Mouse (Mus musculus): Measurements from ENCODE around the gene Mgat5. TPM values are rescaled to one million over a fixed set of nuclear protein-coding genes. Genes with fewer than 3 reads are reported as not detected.

The Mgat5 gene
- total and polyA plus RNA-seq, 3 experiments = 0.16 TPM; not detected in 2

- Histone ChIP-seq H3K4me3 (ENCODE audit: low read depth, low read length) (no peak overlapping the region), H3K9me3 (replicated peaks) (peaks cover 77% of the 10 kb centered on the region), H3K36me3 (replicated peaks) (no peaks in the 10 kb centered on the region), H3K27me3 (ENCODE audit: insufficient read depth, low read length) (no peaks in the 10 kb centered on the region), H3K4me1 (ENCODE audit: insufficient read depth, low read depth, low read length) (no peaks in the 10 kb centered on the region)
- DNase-seq (ENCODE audit: low spot score) = no peak
- TF ChIP-seq POLR2AphosphoS5 (IDR thresholded peaks at IDR 0.05; ENCODE audit: insufficient replicate concordance, low read depth, low read length) (no peak), GATA2 (IDR thresholded peaks at IDR 0.05; ENCODE audit: borderline replicate concordance, low read depth, low read length) (no peak), CTCF (IDR thresholded peaks at IDR 0.05; ENCODE audit: low read depth, low read length) (no peak)
- no peak for ATAC-seq (ENCODE audit: extremely low read depth, insufficient number of reproducible peaks, low FRiP score, poor library complexity, severe bottlenecking)
Observed at GRCm38 (mm10) chr1:127270273-127271020, 65.6 kb downstream of the Mgat5 start.

DNA sequence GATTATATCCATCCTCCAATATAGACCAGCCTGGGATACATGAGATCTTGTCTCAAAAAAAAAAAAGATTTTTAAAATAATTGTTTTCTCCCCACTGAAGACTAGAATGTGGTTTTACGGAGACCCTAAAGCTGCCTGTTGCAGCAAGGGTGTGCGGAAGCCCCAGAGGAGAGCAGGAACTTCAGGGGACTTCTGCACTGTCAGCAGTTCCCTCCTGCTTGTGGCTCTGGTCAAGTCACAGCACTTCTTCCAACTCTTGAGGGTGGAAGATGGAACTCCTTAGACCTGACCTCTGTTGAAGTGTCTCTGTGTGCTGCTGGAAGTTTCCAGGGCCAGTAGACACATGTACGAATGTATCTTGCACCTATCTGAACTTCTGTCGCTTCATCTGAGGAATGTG lies 66.3 kb downstream of the Mgat5 start:
- DNase-seq (ENCODE audit: low spot score) = no peak
- Histone ChIP-seq H3K9me3 (replicated peaks) (peaks cover 76% of the 10 kb centered on the region), H3K4me3 (ENCODE audit: low read depth, low read length) (no peak overlapping the region), H3K36me3 (replicated peaks) (no peaks in the 10 kb centered on the region), H3K27me3 (ENCODE audit: insufficient read depth, low read length) (no peaks in the 10 kb centered on the region), H3K4me1 (ENCODE audit: insufficient read depth, low read depth, low read length) (no peaks in the 10 kb centered on the region)
- TF ChIP-seq GATA2 (IDR thresholded peaks at IDR 0.05; ENCODE audit: borderline replicate concordance, low read depth, low read length) (no peak), GATA1 (IDR thresholded peaks at IDR 0.05; ENCODE audit: borderline replicate concordance, low read length) (no peak), POLR2AphosphoS5 (IDR thresholded peaks at IDR 0.05; ENCODE audit: insufficient replicate concordance, low read depth, low read length) (no peak)
- no peak for ATAC-seq (ENCODE audit: extremely low read depth, insufficient number of reproducible peaks, low FRiP score, poor library complexity, severe bottlenecking)

- Histone ChIP-seq H3K9me3 (replicated peaks) (peaks cover 66% of the 10 kb centered on the region), H3K4me1 (ENCODE audit: insufficient read depth, low read depth, low read length) (no peaks in the 10 kb centered on the region), H3K27me3 (ENCODE audit: insufficient read depth, low read length) (no peaks in the 10 kb centered on the region), H3K36me3 (replicated peaks) (no peaks in the 10 kb centered on the region), H3K4me3 (ENCODE audit: low read depth, low read length) (no peak overlapping the region)
- no peak for DNase-seq (ENCODE audit: low spot score)
- no peak for ATAC-seq (ENCODE audit: extremely low read depth, insufficient number of reproducible peaks, low FRiP score, poor library complexity, severe bottlenecking)
- no peak for TF ChIP-seq TAL1 (conservative IDR thresholded peaks at IDR 0.05; ENCODE audit: low read depth, low read length)
- no peak for TF ChIP-seq CTCF (IDR thresholded peaks at IDR 0.05; ENCODE audit: low read depth, low read length)
- TF ChIP-seq GATA1 (IDR thresholded peaks at IDR 0.05; ENCODE audit: borderline replicate concordance, low read length) = no peak
- TF ChIP-seq GATA2 (IDR thresholded peaks at IDR 0.05; ENCODE audit: borderline replicate concordance, low read depth, low read length) = no peak
- no peak for TF ChIP-seq POLR2AphosphoS5 (IDR thresholded peaks at IDR 0.05; ENCODE audit: insufficient replicate concordance, low read depth, low read length)
Observed at GRCm38 (mm10) chr1:127273363-127273762, 68.5 kb downstream of the Mgat5 start.

GRCm38 (mm10) chr1:127275572-127276324 lies 70.9 kb downstream of the Mgat5 start:
- no peak for DNase-seq (ENCODE audit: low spot score)
- Histone ChIP-seq H3K4me3 (ENCODE audit: low read depth, low read length) (no peak overlapping the region), H3K36me3 (replicated peaks) (no peaks in the 10 kb centered on the region), H3K4me1 (ENCODE audit: insufficient read depth, low read depth, low read length) (no peaks in the 10 kb centered on the region), H3K27me3 (ENCODE audit: insufficient read depth, low read length) (no peaks in the 10 kb centered on the region), H3K9me3 (replicated peaks) (peaks cover 58% of the 10 kb centered on the region)
- no peak for ATAC-seq (ENCODE audit: extremely low read depth, insufficient number of reproducible peaks, low FRiP score, poor library complexity, severe bottlenecking)
- TF ChIP-seq POLR2AphosphoS5 (IDR thresholded peaks at IDR 0.05; ENCODE audit: insufficient replicate concordance, low read depth, low read length) (no peak), GATA1 (IDR thresholded peaks at IDR 0.05; ENCODE audit: borderline replicate concordance, low read length) (no peak), GATA2 (IDR thresholded peaks at IDR 0.05; ENCODE audit: borderline replicate concordance, low read depth, low read length) (no peak), CTCF (IDR thresholded peaks at IDR 0.05; ENCODE audit: low read depth, low read length) (no peak), TAL1 (conservative IDR thresholded peaks at IDR 0.05; ENCODE audit: low read depth, low read length) (no peak)

DNA sequence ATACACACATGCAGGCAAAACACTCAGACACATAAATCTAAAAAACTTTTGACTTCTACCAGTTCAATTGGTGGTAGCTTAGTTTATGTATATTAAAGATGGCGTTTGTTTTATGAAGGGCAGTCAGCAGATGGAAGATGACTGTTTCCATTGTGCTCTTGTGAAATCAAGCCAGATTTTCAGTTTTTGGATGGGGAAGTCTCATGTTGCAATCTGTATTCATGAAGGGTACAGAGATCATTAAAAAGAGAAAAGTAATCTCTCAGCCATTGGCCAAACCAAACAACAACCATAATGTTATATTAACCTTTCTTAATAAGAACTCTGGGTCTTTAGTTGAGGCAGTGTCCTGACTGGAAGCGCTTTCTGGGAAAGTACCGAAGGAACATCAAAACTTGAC lies 73.3 kb downstream of the Mgat5 start:
- DNase-seq (ENCODE audit: low spot score) (no peak), ATAC-seq (ENCODE audit: extremely low read depth, insufficient number of reproducible peaks, low FRiP score, poor library complexity, severe bottlenecking) (no peak)
- no peaks in the 10 kb centered on the region for H3K36me3 ChIP-seq (replicated peaks)
- peaks cover 44% of the 10 kb centered on the region for H3K9me3 ChIP-seq (replicated peaks)
- H3K27me3 ChIP-seq (ENCODE audit: insufficient read depth, low read length) = no peaks in the 10 kb centered on the region
- no peaks in the 10 kb centered on the region for H3K4me1 ChIP-seq (ENCODE audit: insufficient read depth, low read depth, low read length)
- no peak for TF ChIP-seq GATA1 (IDR thresholded peaks at IDR 0.05; ENCODE audit: borderline replicate concordance, low read length)
- TF ChIP-seq POLR2AphosphoS5 (IDR thresholded peaks at IDR 0.05; ENCODE audit: insufficient replicate concordance, low read depth, low read length) = no peak
- no peak for TF ChIP-seq TAL1 (conservative IDR thresholded peaks at IDR 0.05; ENCODE audit: low read depth, low read length)
- TF ChIP-seq CTCF (IDR thresholded peaks at IDR 0.05; ENCODE audit: low read depth, low read length) = no peak
- TF ChIP-seq GATA2 (IDR thresholded peaks at IDR 0.05; ENCODE audit: borderline replicate concordance, low read depth, low read length) = no peak
- H3K4me3 ChIP-seq (ENCODE audit: low read depth, low read length) = no peak overlapping the region

DNA sequence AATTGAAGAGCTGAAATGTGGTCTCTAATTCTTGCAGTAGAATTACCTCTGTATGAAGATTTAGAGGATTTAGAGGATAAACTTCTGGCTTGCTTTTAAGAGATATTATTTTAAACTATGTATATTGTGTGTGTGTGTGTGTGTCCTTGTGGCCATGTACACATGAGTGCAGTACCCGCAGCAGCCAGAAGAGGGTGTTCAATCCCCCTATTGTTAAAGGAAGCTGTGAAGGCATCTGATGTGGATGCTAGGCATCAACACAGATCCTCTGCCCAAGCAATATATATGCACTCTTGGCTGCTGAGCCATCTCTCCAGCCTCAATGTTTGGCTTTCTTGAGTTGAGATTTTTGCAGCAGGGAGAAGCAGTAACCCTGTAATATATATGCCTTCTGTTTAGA lies 75.4 kb downstream of the Mgat5 start:
- no peaks in the 10 kb centered on the region for H3K4me1 ChIP-seq (ENCODE audit: insufficient read depth, low read depth, low read length)
- no peak overlapping the region for H3K4me3 ChIP-seq (ENCODE audit: low read depth, low read length)
- no peak for DNase-seq (ENCODE audit: low spot score)
- TF ChIP-seq POLR2AphosphoS5 (IDR thresholded peaks at IDR 0.05; ENCODE audit: insufficient replicate concordance, low read depth, low read length) (no peak), TAL1 (conservative IDR thresholded peaks at IDR 0.05; ENCODE audit: low read depth, low read length) (no peak), CTCF (IDR thresholded peaks at IDR 0.05; ENCODE audit: low read depth, low read length) (no peak), GATA1 (IDR thresholded peaks at IDR 0.05; ENCODE audit: borderline replicate concordance, low read length) (no peak), GATA2 (IDR thresholded peaks at IDR 0.05; ENCODE audit: borderline replicate concordance, low read depth, low read length) (no peak)
- H3K9me3 ChIP-seq (replicated peaks) = peaks cover 39% of the 10 kb centered on the region
- no peaks in the 10 kb centered on the region for H3K27me3 ChIP-seq (ENCODE audit: insufficient read depth, low read length)
- no peaks in the 10 kb centered on the region for H3K36me3 ChIP-seq (replicated peaks)
- no peak for ATAC-seq (ENCODE audit: extremely low read depth, insufficient number of reproducible peaks, low FRiP score, poor library complexity, severe bottlenecking)

Data from G1E (cell line).